Mouse (Mus musculus) 3134 (cell line): Measurements from ENCODE around the gene Baiap2l2.

Experiments
- DNase-seq: peaks from one replicate; pipeline ENCODE4 v3.0.0-alpha.2; 2011; ENCODE audit warnings: low spot score; ENCODE audit not compliant: insufficient read length; ENCODE audit errors: extremely low read depth

Baiap2l2 gene

DNA sequence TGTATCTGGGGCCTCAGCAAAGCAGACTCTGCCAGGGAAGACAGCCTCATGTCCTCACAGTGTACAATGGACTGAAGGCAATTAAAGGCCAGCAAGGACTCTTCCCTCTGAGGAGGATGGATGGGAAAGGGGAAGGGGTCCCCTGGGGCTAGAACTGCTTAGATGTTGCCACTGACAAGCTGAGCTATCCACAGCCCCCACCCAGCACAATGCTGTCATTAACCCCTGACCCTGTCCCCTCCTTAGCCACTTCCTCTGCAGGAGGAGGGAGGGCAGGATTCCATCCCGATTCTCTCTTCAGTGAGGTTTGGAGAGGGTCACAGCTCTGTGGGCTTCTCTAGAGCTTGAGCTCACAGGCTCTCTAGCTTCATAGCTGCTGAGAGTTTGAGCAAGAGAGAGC lies 65.8 kb downstream of the Baiap2l2 start:
- no peak for DNase-seq

DNA sequence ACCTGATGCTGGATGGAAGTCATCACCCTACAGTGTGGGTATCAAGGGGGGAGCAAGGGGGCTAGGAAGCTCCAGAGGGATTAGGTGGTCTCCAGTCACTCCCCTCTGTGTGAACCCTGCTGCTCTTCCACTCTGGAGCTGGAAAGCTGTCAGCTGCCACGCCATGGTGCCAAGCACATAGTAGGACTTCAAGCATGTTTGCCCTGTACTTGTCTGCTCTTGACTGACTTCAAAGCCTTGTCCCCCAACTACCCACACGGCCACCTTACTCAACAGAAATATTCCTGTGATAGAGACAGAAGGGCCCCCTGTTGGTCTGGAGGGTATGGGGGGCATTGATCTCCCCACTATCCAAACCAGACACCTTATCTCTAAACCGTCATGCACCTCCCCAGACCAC lies 69.1 kb downstream of the Baiap2l2 start:
- DNase-seq = no peak

- no peak for DNase-seq
These were observed 71.7 kb downstream of the Baiap2l2 start for GRCm38 (mm10) chr15:79213591-79213990.

GRCm38 (mm10) chr15:79212750-79213446 lies 72.4 kb downstream of the Baiap2l2 start:
- DNase-seq = no peak

- DNase-seq = no peak
These were observed 75.0 kb downstream of the Baiap2l2 start for GRCm38 (mm10) chr15:79210357-79210756.

- no peak for DNase-seq
These were observed 76.4 kb downstream of the Baiap2l2 start for GRCm38 (mm10) chr15:79208758-79209439.

GRCm38 (mm10) chr15:79208211-79208610 lies 77.1 kb downstream of the Baiap2l2 start:
- no peak for DNase-seq
